Mouse (Mus musculus): ENCODE data around the gene Trmt61a. TPM values are rescaled to one million over a fixed set of nuclear protein-coding genes. Genes with fewer than 3 reads are reported as not detected.
"Not testable (repeated sequence)": the region's sequence is repeated elsewhere in the genome, so short reads cannot be mapped to it uniquely, and the experiment has no call there.

The Trmt61a gene
- total RNA-seq, 4 experiments from 2014 or later: 2.1 to 2.7 (median 2.5) TPM

GRCm38 (mm10) chr12:111697708-111698107 lies 19.8 kb downstream of the Trmt61a start:
- DNase-seq (ENCODE audit: low spot score in 2 of 2): no peak

GRCm38 (mm10) chr12:111698346-111698913 lies 20.5 kb downstream of the Trmt61a start:
- DNase-seq (ENCODE audit: low spot score in 2 of 2): no peak

GRCm38 (mm10) chr12:111699542-111699941 lies 21.6 kb downstream of the Trmt61a start:
- no peak for DNase-seq (ENCODE audit: low spot score in 2 of 2)

GRCm38 (mm10) chr12:111700920-111701458 lies 23.1 kb downstream of the Trmt61a start:
- DNase-seq (ENCODE audit: low spot score in 2 of 2): no peak

GRCm38 (mm10) chr12:111703301-111703700 lies 25.4 kb downstream of the Trmt61a start:
- no peak for DNase-seq (ENCODE audit: low spot score in 2 of 2)

GRCm38 (mm10) chr12:111704609-111705008 lies 26.7 kb downstream of the Trmt61a start:
- DNase-seq (ENCODE audit: low spot score in 2 of 2): peak; percentile 52 to 74

- DNase-seq (ENCODE audit: low spot score in 2 of 2): peak; percentile 81 to 84
These were observed 27.5 kb downstream of the Trmt61a start for GRCm38 (mm10) chr12:111705186-111705973.

- DNase-seq (ENCODE audit: low spot score in 2 of 2): no peak
These were observed 30.3 kb downstream of the Trmt61a start for GRCm38 (mm10) chr12:111708181-111708580.

GRCm38 (mm10) chr12:111710091-111710490 lies 32.2 kb downstream of the Trmt61a start:
- DNase-seq (ENCODE audit: low spot score in 2 of 2): no peak

- no peak for DNase-seq (ENCODE audit: low spot score in 2 of 2)
These were observed 34.6 kb downstream of the Trmt61a start for GRCm38 (mm10) chr12:111712476-111712875.

GRCm38 (mm10) chr12:111713004-111713651 lies 35.2 kb downstream of the Trmt61a start, which contains the start of the genes Bag5 and Apopt1:
Gene Bag5 (minus strand): TSS chr12:111713257.
Gene Apopt1 (plus strand): TSS chr12:111713261.
- DNase-seq (ENCODE audit: low spot score in 2 of 2): peak; percentile 72 to 83

- not testable (repeated sequence) for DNase-seq (ENCODE audit: low spot score in 2 of 2)
These were observed 36.0 kb downstream of the Trmt61a start for GRCm38 (mm10) chr12:111713880-111714279.

GRCm38 (mm10) chr12:111716505-111716904 lies 38.6 kb downstream of the Trmt61a start:
- DNase-seq (ENCODE audit: low spot score in 2 of 2): no peak

- DNase-seq (ENCODE audit: low spot score in 2 of 2): no peak
These were observed 40.8 kb downstream of the Trmt61a start for GRCm38 (mm10) chr12:111718656-111719055.

- no peak for DNase-seq (ENCODE audit: low spot score in 2 of 2)
These were observed 42.3 kb downstream of the Trmt61a start for GRCm38 (mm10) chr12:111720222-111720621.

- DNase-seq (ENCODE audit: low spot score in 2 of 2): no peak
These were observed 44.7 kb downstream of the Trmt61a start for GRCm38 (mm10) chr12:111722654-111723053.

GRCm38 (mm10) chr12:111724638-111725337 lies 46.9 kb downstream of the Trmt61a start:
- peak in 1 of 2 experiments; percentile 59 for DNase-seq (ENCODE audit: low spot score in 2 of 2)

- DNase-seq (ENCODE audit: low spot score in 2 of 2): no peak
These were observed 47.6 kb downstream of the Trmt61a start for GRCm38 (mm10) chr12:111725338-111726121.

GRCm38 (mm10) chr12:111726122-111726463 lies 48.2 kb downstream of the Trmt61a start:
- DNase-seq (ENCODE audit: low spot score in 2 of 2): peak in 1 of 2 experiments; percentile 38

- DNase-seq (ENCODE audit: low spot score in 2 of 2): no peak
These were observed 50.1 kb downstream of the Trmt61a start for GRCm38 (mm10) chr12:111727956-111728355.

Data from gastrocnemius, adult 8-10 months (tissue).